Mouse (Mus musculus): ENCODE results near the gene Txlng. TPM values are rescaled to one million over a fixed set of nuclear protein-coding genes. Genes with fewer than 3 reads are reported as not detected.
A peak's percentile ranks its signal among the peaks of the same experiment; 100 is the strongest.

Gene Txlng
- polyA plus RNA-seq, 1 experiment from 2014 or later = 11.3 TPM

DNA sequence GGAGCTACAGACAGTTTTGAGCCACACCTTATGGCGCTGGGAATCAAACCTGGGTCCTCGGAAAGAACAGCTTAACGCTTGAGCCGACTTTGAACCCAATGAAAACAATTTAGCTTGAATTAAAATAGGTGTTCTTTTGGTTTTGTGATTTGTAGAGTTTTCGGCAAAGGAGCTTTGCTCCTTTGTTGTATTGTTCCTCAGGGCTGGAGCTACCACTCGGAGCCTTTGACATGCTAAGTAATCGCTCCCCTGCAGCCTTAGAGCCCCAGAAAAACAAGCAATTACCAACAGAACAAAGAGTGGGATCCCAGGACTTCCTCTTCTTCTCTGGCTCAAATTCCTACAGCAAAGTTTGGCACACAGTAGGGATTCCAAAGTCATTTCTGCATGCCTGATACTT is 73.2 kb downstream of the Txlng start:
- H3K27me3 ChIP-seq = no peaks in the 10 kb centered on the region
- H3K4me1 ChIP-seq (replicated peaks) = peaks cover 8% of the 10 kb centered on the region; the same call in 1 of the 2 replicates
- no peak overlapping the region for H3K27ac ChIP-seq (replicated peaks)
- H3K4me2 ChIP-seq = no peak overlapping the region
- no peak overlapping the region for H3K4me3 ChIP-seq
- 41% methylated on average over 7 of the region's 7 CpGs for WGBS
- no peak for ATAC-seq (ENCODE audit: low FRiP score, low read depth)
- no peaks in the 10 kb centered on the region for H3K9me3 ChIP-seq
- H3K36me3 ChIP-seq = no peaks in the 10 kb centered on the region
- H3K9ac ChIP-seq = no peak overlapping the region

DNA sequence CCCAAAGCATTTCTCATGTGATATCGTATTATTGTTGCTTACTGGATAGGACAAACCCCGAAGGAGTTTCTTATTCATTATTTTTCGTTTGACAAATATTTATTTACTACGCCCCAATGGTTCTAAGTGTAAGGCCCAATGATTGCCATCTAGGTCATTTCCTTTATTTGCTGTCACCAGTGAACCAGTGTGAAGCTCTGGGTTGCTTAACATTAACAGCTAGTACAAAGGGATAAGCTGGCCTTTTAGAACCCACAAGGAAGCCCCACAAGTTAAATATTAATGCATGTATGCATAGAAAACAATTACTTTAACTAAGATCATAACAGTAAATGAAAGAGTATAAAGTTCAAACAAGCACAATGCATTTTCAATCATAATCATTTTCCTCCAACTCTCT is 74.9 kb downstream of the Txlng start:
- Histone ChIP-seq H3K36me3 (no peaks in the 10 kb centered on the region), H3K27me3 (no peaks in the 10 kb centered on the region), H3K4me2 (no peak overlapping the region), H3K27ac (replicated peaks) (no peak overlapping the region), H3K9me3 (no peaks in the 10 kb centered on the region), H3K4me1 (replicated peaks) (peaks cover 5% of the 10 kb centered on the region; the same call in 1 of the 2 replicates), H3K9ac (no peak overlapping the region), H3K4me3 (no peak overlapping the region)
- WGBS = 82% methylated on average over 4 of the region's 4 CpGs
- no peak for ATAC-seq (ENCODE audit: low FRiP score, low read depth)

- H3K27ac ChIP-seq (replicated peaks) = no peak overlapping the region
- WGBS = 95% methylated on average over 2 of the region's 2 CpGs
- no peak overlapping the region for H3K9ac ChIP-seq
- H3K9me3 ChIP-seq = no peaks in the 10 kb centered on the region
- 0 out of 2 replicates have a peak, but pooled peaks cover 2% of the 10 kb centered on the region for H3K27me3 ChIP-seq
- H3K36me3 ChIP-seq = no peaks in the 10 kb centered on the region
- no peak for ATAC-seq (ENCODE audit: low FRiP score, low read depth)
- no peak overlapping the region for H3K4me2 ChIP-seq
- H3K4me1 ChIP-seq (replicated peaks) = no peaks in the 10 kb centered on the region
- no peak overlapping the region for H3K4me3 ChIP-seq
Measured at GRCm38 (mm10) chrX:162752418-162752817, 76.8 kb downstream of the Txlng start.

GRCm38 (mm10) chrX:162748696-162749420 is 80.4 kb downstream of the Txlng start:
- no peaks in the 10 kb centered on the region for H3K9me3 ChIP-seq
- no peaks in the 10 kb centered on the region for H3K4me1 ChIP-seq (replicated peaks)
- H3K36me3 ChIP-seq = no peaks in the 10 kb centered on the region
- no peak for ATAC-seq (ENCODE audit: low FRiP score, low read depth)
- no peak overlapping the region for H3K27ac ChIP-seq (replicated peaks)
- H3K4me2 ChIP-seq = no peak overlapping the region
- no peak overlapping the region for H3K9ac ChIP-seq
- 48% methylated on average over 9 of the region's 9 CpGs for WGBS
- 0 out of 2 replicates have a peak, but pooled peaks cover 2% of the 10 kb centered on the region for H3K27me3 ChIP-seq
- no peak overlapping the region for H3K4me3 ChIP-seq

DNA sequence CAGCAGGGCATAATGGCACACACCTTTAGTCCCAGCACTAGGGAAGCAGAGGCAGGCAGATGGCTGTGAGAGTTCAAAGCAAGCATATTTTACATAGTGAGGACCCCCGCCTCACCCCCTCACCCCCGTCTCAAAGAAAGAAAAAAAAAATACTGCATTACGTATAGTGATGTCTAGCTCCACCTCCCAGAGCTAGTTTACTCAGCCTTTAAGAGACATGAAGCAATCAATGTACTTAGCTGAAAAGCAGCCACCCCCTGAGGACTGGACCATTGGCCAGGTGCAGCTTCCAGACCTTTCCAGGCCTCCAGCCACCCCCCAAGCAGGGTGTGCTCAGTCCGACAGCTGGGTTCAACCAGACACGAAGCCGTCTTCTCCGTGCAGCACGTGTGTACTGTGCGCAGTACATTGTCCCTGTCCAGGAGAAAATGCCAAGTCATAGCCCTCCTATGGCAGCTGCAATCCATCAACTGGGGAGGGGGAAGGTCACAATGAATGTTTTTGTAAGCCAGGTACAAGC is 93.1 kb downstream of the Txlng start:
- peak overlapping the region; percentile 93 for H3K27ac ChIP-seq (replicated peaks)
- ATAC-seq (ENCODE audit: low FRiP score, low read depth) = peak; percentile 77; the same call in 1 of the 2 replicates
- peaks cover 3% of the 10 kb centered on the region; the same call in 1 of the 2 replicates for H3K4me1 ChIP-seq (replicated peaks)
- no peaks in the 10 kb centered on the region for H3K36me3 ChIP-seq
- H3K9ac ChIP-seq = peak overlapping the region; percentile 22; the same call in 1 of the 2 replicates
- 36% methylated on average over 9 of the region's 9 CpGs for WGBS
- no peaks in the 10 kb centered on the region for H3K9me3 ChIP-seq
- no peaks in the 10 kb centered on the region for H3K27me3 ChIP-seq
- peak overlapping the region; percentile 57 for H3K4me2 ChIP-seq
- H3K4me3 ChIP-seq = peak overlapping the region; percentile 45

DNA sequence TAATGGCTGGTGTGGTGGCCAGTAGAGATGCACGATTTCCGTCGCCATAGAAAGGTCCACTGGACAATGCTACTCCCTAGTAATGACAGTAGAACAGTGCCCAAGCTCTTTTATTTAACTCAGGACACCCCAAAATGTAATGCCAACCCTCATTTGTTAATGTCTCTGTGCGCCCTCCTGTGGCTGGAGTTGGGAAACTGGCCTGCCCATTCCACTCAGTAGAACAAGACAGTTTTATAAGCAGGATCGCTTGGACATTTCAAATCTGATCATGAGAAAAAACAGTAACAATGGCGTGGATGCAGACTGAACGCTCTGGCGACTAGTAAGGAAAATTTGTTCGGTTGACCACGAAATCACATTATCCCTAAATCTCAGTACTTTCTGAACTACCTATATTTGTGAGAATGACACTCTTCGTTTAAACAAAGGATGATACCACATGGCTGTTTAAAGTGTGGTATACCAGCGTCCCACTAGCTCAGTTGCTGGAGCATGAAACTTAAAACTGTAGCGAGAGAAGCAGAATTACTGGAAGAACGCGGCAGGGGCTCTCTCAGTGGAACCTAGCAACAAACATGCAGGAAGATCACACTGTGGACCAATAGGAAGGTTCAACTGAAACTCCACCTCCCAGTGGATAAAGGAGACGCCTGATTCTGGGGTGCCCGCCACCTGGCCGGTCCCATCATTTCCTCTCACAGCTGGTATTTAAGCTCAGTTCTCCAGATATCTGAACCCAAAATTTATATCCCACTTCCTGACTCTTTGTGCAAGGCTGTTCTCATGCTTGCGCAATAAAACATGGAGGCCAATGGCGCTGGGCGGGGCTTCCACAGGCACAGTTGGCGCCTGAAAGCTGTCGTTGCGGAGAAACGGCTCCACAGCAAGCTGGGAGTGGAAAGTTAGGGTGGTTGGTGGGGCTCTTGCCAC is 94.0 kb downstream of the Txlng start:
- H3K27me3 ChIP-seq = no peaks in the 10 kb centered on the region
- H3K4me2 ChIP-seq = peak overlapping the region; percentile 57
- H3K4me1 ChIP-seq (replicated peaks) = peaks cover 3% of the 10 kb centered on the region; the same call in 1 of the 2 replicates
- H3K36me3 ChIP-seq = no peaks in the 10 kb centered on the region
- H3K9ac ChIP-seq = peak overlapping the region; percentile 43
- no peaks in the 10 kb centered on the region for H3K9me3 ChIP-seq
- peak overlapping the region; percentile 45 for H3K4me3 ChIP-seq
- ATAC-seq (ENCODE audit: low FRiP score, low read depth) = peak; percentile 91
- 22% methylated on average over 25 of the region's 25 CpGs for WGBS
- peak overlapping the region; percentile 93 for H3K27ac ChIP-seq (replicated peaks)

GRCm38 (mm10) chrX:162730031-162730430 is 99.2 kb downstream of the Txlng start:
- H3K4me2 ChIP-seq = no peak overlapping the region
- ATAC-seq (ENCODE audit: low FRiP score, low read depth) = no peak
- H3K4me1 ChIP-seq (replicated peaks) = no peaks in the 10 kb centered on the region; the same call in 1 of the 2 replicates
- H3K27me3 ChIP-seq = no peaks in the 10 kb centered on the region
- WGBS = 87% methylated on average over 4 of the region's 4 CpGs
- no peaks in the 10 kb centered on the region for H3K9me3 ChIP-seq
- H3K9ac ChIP-seq = no peak overlapping the region
- H3K36me3 ChIP-seq = no peaks in the 10 kb centered on the region
- H3K4me3 ChIP-seq = no peak overlapping the region
- no peak overlapping the region for H3K27ac ChIP-seq (replicated peaks)

MicroRNAs within 50 kb of the gene (microRNA counts, 519-probe panel; counts per million panel counts)
- microRNA mmu-miR-3473 = 2,614 counts per million, percentile 45 among the panel's probes with 10 or more counts

Small RNA genes lying within 50 kb of the gene (microRNA-seq; reads per million reads assigned to microRNA genes)
- not detected for gene Mir3473a

Other genes starting within 250 kb of the Txlng start
- gene Reps2, start 185.8 kb downstream of the Txlng start, polyA plus RNA-seq (2015; fragmentation: Nextera tagmentation; extraction: Ambion mirVana) = 3.2 and 3.4 TPM in 2 replicates
- gene Rbbp7, start 69.1 kb downstream of the Txlng start, polyA plus RNA-seq (2015; fragmentation: Nextera tagmentation; extraction: Ambion mirVana) = 229 and 233 TPM in 2 replicates
- gene Syap1, start 59.0 kb upstream of the Txlng start, polyA plus RNA-seq (2015; fragmentation: Nextera tagmentation; extraction: Ambion mirVana) = 30.9 and 34.0 TPM in 2 replicates
- gene Ctps2, start 71.8 kb upstream of the Txlng start, polyA plus RNA-seq (2015; fragmentation: Nextera tagmentation; extraction: Ambion mirVana) = 90.2 and 94.8 TPM in 2 replicates
- gene S100g, start 135.1 kb upstream of the Txlng start, polyA plus RNA-seq (2015; fragmentation: Nextera tagmentation; extraction: Ambion mirVana) = 1.1 and 1.4 TPM in 2 replicates